Mouse (Mus musculus): ENCODE results near the gene Tubg1.

DNA sequence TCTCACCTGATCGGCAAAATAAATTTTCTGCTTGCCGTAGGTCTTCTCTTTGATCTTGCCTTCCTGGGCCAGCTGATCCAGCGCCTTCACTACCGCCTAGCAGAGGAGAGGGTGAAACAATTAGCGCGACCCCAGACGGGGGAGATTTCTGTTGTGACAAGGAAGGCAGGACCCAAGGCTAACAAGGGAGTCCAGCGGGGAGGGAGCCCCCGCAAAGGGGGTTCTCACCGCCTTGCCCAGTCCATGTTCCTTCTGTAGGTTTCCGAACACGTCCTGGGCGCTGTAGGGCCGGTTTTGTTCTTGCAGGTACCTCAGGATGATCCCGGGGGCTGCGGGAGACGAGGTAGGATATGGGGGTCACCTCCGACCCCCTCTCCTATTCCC, 24.8 kb upstream of the Tubg1 start:
- TF ChIP-seq CTCF (conservative IDR thresholded peaks at IDR 0.05; ENCODE audit: insufficient read depth, insufficient read length, low read depth, low read length) (no peak), POLR2A (IDR thresholded peaks at IDR 0.05; ENCODE audit: low read depth, low read length) (no peak)
